Mouse (Mus musculus) midbrain, embryonic 14.5 days (tissue): Measurements from ENCODE around the gene Cacul1. TPM values are rescaled to one million over a fixed set of nuclear protein-coding genes. Genes with fewer than 3 reads are reported as not detected.
A peak's percentile ranks its signal among the peaks of the same experiment; 100 is the strongest.

ENCODE experiments used
- ATAC-seq: fragments of 200-750 bp; cut with Nextera tagmentation; 2 replicates; pipeline ENCODE4 v1.8.0; 2017; ENCODE audit warnings: moderate number of reproducible peaks, moderate library complexity; ENCODE audit not compliant: low FRiP score, low TSS enrichment
- DNase-seq: peaks from one replicate; pipeline ENCODE4 v3.0.0-alpha.2; 2015
- H3K27ac ChIP-seq: fragments of 300-500 bp; sonication (generic); replicated peaks from 2 replicates; pipeline ENCODE4 v1.5.1; 2014; ENCODE audit warnings: mild to moderate bottlenecking, low read depth, low read length, moderate library complexity
- H3K27me3 ChIP-seq: fragments of 300-500 bp; sonication (generic); 2 replicates; pipeline ENCODE4 v1.6.1; 2014; ENCODE audit warnings: low read length, control low read depth, mixed read lengths; ENCODE audit not compliant: control insufficient read depth, insufficient read depth
- H3K36me3 ChIP-seq: fragments of 300-500 bp; sonication (generic); 2 replicates; pipeline ENCODE4 v1.6.1; 2014; ENCODE audit warnings: low read length, control low read depth; ENCODE audit not compliant: control insufficient read depth, insufficient read depth
- H3K4me1 ChIP-seq: fragments of 300-500 bp; sonication (generic); 2 replicates; pipeline ENCODE4 v1.6.1; 2014; ENCODE audit warnings: mild to moderate bottlenecking, antibody characterized with exemption, low read length, control low read depth; ENCODE audit not compliant: control insufficient read depth, insufficient read depth
- H3K4me2 ChIP-seq: fragments of 300-500 bp; sonication (generic); 2 replicates; pipeline ENCODE4 v1.6.1; 2014; ENCODE audit warnings: mild to moderate bottlenecking, low read length, moderate library complexity
- H3K4me3 ChIP-seq: fragments of 300-500 bp; sonication (generic); replicated peaks from 2 replicates; pipeline ENCODE4 v1.5.1; 2014; ENCODE audit warnings: low read depth, low read length
- H3K9ac ChIP-seq: fragments of 300-500 bp; sonication (generic); replicated peaks from 2 replicates; pipeline ENCODE4 v1.6.1; 2014; ENCODE audit warnings: mild to moderate bottlenecking, low read length, moderate library complexity
- H3K9me3 ChIP-seq: fragments of 300-500 bp; sonication (generic); 2 replicates; pipeline ENCODE4 v1.6.1; 2016; ENCODE audit warnings: low read length, control low read depth, mixed read lengths; ENCODE audit not compliant: control insufficient read depth
- WGBS: fragments of 180-500 bp; shearing (Covaris S2); extraction: QIAGEN DNeasy Blood & Tissue Kit; methylation state at CpG from one replicate; pipeline ENCODE4 v1.1.7; 2014; 5-methylcytosine and 5-hydroxymethylcytosine counted together
- polyA plus RNA-seq: library from polyadenylated mRNA; unstranded; fragments of >200 nt; fragmentation: Nextera tagmentation; extraction: Ambion mirVana; gene quantifications from 2 replicates; pipeline ENCODE4 v1.2.1, GENCODE M21; 2014

Gene Cacul1
- polyA plus RNA-seq, 1 experiment from 2014 or later = 27.5 TPM

DNA sequence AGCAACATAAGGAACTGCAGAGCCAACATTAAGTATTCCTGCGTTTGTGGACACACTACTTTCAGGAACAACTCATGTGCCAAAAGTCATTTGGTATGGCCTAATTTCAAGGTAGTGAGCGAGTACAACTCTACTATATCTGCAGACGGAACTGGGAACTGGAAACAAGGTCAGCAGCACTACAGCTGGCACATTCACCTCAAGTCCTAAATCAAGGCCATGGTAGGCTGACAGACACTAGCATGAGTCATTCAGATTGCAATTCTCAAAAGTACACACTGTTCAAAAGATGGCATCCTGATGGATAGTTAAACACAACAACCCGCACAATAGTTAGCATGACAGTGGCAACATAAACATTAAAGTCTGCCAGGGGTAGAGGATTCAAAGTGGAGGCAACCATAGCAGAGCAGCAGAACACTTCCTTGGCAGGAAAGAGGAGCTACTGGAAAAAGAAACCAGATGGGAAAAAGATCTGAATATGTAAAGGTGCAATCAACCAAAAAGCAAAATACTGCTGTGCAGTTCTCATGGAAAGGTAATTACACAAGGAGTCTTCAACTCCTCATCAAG is 25.9 kb downstream of the Cacul1 start:
- H3K27me3 ChIP-seq = no peaks in the 10 kb centered on the region
- no peak overlapping the region for H3K4me3 ChIP-seq
- no peaks in the 10 kb centered on the region for H3K9me3 ChIP-seq
- no peak for ATAC-seq
- no peak overlapping the region for H3K4me2 ChIP-seq
- DNase-seq = no peak
- H3K27ac ChIP-seq = no peak overlapping the region
- WGBS = 90% methylated on average over 4 of the region's 4 CpGs
- no peak overlapping the region for H3K9ac ChIP-seq
- no peaks in the 10 kb centered on the region for H3K4me1 ChIP-seq
- peaks cover 2% of the 10 kb centered on the region; the same call in 1 of the 2 replicates for H3K36me3 ChIP-seq

DNA sequence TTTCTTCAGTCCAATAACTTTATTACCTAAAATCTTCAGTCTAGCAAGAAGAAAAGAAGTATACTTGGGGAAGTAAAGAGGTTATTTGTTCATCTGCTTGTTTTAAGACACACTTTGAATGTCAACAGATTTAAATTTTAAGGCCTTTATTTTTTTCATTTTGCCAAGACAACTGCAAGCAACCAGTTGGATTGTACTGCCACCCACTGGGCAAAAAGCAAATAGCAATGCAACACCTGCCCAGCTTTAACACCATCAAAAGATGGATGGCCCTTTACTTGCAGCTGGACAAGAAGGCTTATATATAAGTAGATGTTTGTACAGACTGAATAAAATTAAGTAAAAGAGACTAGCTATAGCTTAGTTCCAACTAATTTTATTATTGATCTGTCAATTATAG is 27.3 kb downstream of the Cacul1 start:
- DNase-seq (peak; percentile 84), ATAC-seq (no peak)
- no peaks in the 10 kb centered on the region for H3K27me3 ChIP-seq
- no peak overlapping the region for H3K4me2 ChIP-seq
- H3K4me3 ChIP-seq = no peak overlapping the region
- H3K9ac ChIP-seq = no peak overlapping the region
- H3K9me3 ChIP-seq = no peaks in the 10 kb centered on the region
- H3K27ac ChIP-seq = no peak overlapping the region
- H3K4me1 ChIP-seq = no peaks in the 10 kb centered on the region
- H3K36me3 ChIP-seq = peaks cover 10% of the 10 kb centered on the region; the same call in 1 of the 2 replicates

DNA sequence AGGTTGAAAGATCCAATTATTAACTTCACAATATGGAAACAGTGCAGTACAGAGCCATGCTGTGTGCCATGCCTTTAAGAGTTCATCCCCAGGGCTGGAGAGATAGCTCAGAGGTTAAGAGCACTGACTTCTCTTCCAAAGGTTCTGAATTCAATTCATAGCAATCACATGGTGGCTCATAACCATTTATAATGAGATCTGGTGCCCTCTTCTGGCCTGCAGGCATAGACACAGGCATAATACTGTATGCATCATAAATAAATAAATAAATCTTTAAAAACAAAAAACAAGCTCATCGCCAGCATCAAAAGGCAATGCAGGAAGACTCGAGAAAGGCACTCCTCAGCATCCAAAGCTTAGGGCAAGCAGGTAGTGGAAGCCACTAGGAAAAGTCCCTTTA is 37.5 kb downstream of the Cacul1 start:
- H3K27ac ChIP-seq = no peak overlapping the region
- H3K4me2 ChIP-seq = no peak overlapping the region
- ATAC-seq = no peak
- H3K9ac ChIP-seq = no peak overlapping the region
- H3K9me3 ChIP-seq = no peaks in the 10 kb centered on the region
- peaks cover 31% of the 10 kb centered on the region for H3K36me3 ChIP-seq
- no peaks in the 10 kb centered on the region for H3K27me3 ChIP-seq
- peak; percentile 14 for DNase-seq
- H3K4me3 ChIP-seq = no peak overlapping the region
- 82% methylated on average over 2 of the region's 2 CpGs for WGBS
- no peaks in the 10 kb centered on the region for H3K4me1 ChIP-seq

DNA sequence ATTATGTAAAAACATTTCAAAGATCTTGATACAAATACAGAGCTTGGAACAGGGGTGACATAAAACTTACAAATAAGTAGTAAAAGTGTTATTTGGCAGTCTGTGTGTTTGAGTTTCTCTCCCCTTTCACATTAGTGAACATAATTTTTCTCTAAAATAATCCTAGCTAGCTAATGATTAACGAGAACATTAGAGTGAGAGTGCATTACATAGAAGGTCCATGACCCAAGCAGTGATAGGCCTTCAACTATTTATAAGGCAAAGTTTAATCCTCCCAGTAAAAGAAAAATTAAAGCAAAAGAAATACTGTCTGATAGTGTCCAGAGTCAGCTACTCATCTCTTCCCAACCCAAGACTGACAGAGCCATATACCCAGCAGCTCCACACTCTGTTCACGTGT is 48.9 kb downstream of the Cacul1 start:
- no peak for ATAC-seq
- no peak overlapping the region for H3K9ac ChIP-seq
- no peak overlapping the region for H3K27ac ChIP-seq
- no peaks in the 10 kb centered on the region for H3K9me3 ChIP-seq
- H3K4me1 ChIP-seq = no peaks in the 10 kb centered on the region
- no peak overlapping the region for H3K4me3 ChIP-seq
- peaks cover 28% of the 10 kb centered on the region for H3K36me3 ChIP-seq
- H3K27me3 ChIP-seq = no peaks in the 10 kb centered on the region
- H3K4me2 ChIP-seq = no peak overlapping the region
- 95% methylated on average over 2 of the region's 2 CpGs for WGBS
- DNase-seq = no peak

DNA sequence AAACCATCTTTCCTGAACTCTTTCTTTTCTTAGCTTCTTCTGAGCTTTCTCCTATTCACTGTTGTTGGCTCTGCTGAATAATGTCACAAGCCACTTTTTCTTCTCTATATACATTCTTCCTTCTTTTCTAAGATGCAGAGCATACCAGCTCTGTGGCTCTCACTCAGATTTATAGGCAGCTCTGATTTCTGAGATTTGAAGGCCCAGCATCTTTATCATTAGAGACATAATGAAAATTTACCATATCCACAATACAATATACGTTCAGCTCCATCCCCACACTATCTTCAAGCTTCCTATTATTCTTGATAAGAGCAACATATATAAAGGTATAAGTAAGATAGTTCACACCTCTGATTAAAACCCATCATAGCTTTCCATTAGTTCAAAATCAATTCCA is 50.7 kb downstream of the Cacul1 start:
- Histone ChIP-seq H3K27ac (no peak overlapping the region), H3K9me3 (no peaks in the 10 kb centered on the region), H3K4me2 (no peak overlapping the region), H3K36me3 (peaks cover 30% of the 10 kb centered on the region), H3K4me3 (no peak overlapping the region), H3K4me1 (no peaks in the 10 kb centered on the region), H3K27me3 (no peaks in the 10 kb centered on the region), H3K9ac (no peak overlapping the region)
- no peak for DNase-seq
- ATAC-seq = no peak
- WGBS = 91% methylated on average over 1 of the region's 1 CpGs

DNA sequence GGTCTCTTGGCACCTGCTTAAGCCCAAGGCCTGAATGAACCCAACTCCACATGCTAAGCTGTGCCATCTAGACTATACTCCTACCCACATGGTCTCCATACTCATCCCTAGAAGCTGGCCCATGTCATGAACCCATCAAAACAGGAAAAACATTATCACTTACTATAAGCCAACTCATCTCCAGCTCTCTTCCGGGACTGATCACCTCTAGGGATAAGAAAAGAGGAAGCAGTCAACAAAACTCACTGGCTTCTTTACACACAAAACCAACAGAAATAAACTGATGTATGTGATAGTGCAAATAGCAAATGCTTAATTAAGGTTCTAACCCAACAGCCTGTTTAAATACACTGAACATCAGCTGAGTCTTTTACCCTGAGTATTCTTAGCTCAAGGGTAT is 51.5 kb downstream of the Cacul1 start:
- no peaks in the 10 kb centered on the region for H3K27me3 ChIP-seq
- ATAC-seq (no peak), DNase-seq (no peak)
- no peaks in the 10 kb centered on the region for H3K9me3 ChIP-seq
- no peak overlapping the region for H3K4me2 ChIP-seq
- peaks cover 33% of the 10 kb centered on the region for H3K36me3 ChIP-seq
- H3K27ac ChIP-seq = no peak overlapping the region
- no peak overlapping the region for H3K4me3 ChIP-seq
- 97% methylated on average over 1 of the region's 1 CpGs for WGBS
- H3K4me1 ChIP-seq = no peaks in the 10 kb centered on the region
- H3K9ac ChIP-seq = no peak overlapping the region

DNA sequence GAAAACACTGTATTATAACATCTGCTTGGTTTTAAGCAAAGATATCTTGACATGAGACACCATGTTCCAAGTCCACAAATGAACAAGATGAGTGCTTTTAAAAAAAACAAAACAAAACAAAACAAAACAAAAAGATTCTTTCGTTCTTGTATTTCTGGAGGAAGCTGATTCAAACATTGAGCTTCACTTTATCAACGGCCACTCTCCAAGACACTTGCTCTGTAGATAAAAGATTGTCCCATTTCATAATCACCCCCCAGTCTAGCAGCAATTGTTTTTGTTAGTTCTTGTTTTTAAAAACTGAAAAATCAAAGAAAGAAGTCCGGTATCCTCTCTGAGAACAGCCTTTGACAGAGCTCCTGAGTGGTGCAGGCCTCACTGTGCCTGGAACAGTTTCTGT is 52.2 kb downstream of the Cacul1 start:
- Histone ChIP-seq H3K36me3 (peaks cover 29% of the 10 kb centered on the region), H3K4me3 (no peak overlapping the region), H3K9me3 (no peaks in the 10 kb centered on the region), H3K4me2 (no peak overlapping the region), H3K27ac (no peak overlapping the region), H3K27me3 (no peaks in the 10 kb centered on the region), H3K4me1 (no peaks in the 10 kb centered on the region), H3K9ac (no peak overlapping the region)
- WGBS = 95% methylated on average over 3 of the region's 3 CpGs
- DNase-seq (no peak), ATAC-seq (no peak)

DNA sequence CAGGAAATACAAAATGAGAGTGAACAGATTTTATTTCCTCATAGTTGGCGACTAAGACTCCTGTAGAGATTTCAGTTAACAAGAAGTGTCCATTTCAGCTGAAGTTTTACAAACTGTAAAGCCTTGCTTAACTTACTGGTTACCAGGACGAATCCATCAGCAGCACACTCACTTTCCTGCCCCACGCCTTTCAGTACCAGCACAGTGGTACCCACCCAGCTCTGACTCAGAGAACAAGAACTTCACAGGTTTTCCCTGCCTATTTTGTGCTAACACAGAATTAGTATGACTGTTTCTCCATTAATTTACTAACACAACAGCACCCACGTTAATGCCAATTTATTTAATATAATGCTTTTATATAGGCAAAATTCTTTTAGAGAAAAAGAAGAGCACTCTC is 53.9 kb downstream of the Cacul1 start:
- H3K27me3 ChIP-seq = no peaks in the 10 kb centered on the region
- H3K4me2 ChIP-seq = no peak overlapping the region
- H3K9me3 ChIP-seq = no peaks in the 10 kb centered on the region
- H3K4me1 ChIP-seq = no peaks in the 10 kb centered on the region
- no peak overlapping the region for H3K4me3 ChIP-seq
- H3K36me3 ChIP-seq = peaks cover 24% of the 10 kb centered on the region
- H3K27ac ChIP-seq = no peak overlapping the region
- no peak for ATAC-seq
- 96% methylated on average over 4 of the region's 4 CpGs for WGBS
- no peak for DNase-seq
- no peak overlapping the region for H3K9ac ChIP-seq

DNA sequence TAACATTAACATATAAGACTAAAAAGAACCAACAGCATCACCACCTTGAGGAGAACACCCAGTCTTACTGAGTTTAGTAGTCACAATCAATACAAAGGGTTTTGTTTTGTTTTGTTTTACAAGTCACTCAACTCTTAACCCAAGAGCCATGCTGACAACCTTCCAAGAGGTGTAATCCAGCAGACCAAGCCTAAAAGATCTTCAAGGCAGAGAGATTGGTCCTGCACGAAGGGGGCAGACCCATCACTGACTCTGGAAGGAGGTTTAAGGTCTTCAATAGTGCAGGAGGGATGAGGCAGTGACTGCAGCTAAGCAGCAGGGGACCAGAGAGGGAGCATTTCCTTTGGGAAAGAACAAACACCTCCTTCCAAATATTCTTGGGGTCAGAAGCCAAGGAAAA is 55.7 kb downstream of the Cacul1 start:
- ATAC-seq (no peak), DNase-seq (no peak)
- Histone ChIP-seq H3K27ac (no peak overlapping the region), H3K9ac (no peak overlapping the region), H3K4me3 (no peak overlapping the region), H3K9me3 (no peaks in the 10 kb centered on the region), H3K36me3 (peaks cover 21% of the 10 kb centered on the region), H3K4me1 (no peaks in the 10 kb centered on the region), H3K4me2 (no peak overlapping the region), H3K27me3 (no peaks in the 10 kb centered on the region)
- WGBS = 59% methylated on average over 1 of the region's 1 CpGs
